Mouse (Mus musculus): Measurements from ENCODE around the gene Aldh3b3. TPM values are rescaled to one million over a fixed set of nuclear protein-coding genes. Genes with fewer than 3 reads are reported as not detected.

Gene Aldh3b3
- polyA plus RNA-seq (2014; fragmentation: Illumina TruSeq; extraction: RNeasy Lipid Tissue Mini Kit (QIAGEN cat#74804); ENCODE audit: low read depth, low replicate concordance), result 0.36 TPM

GRCm38 (mm10) chr19:3958470-3958869 is at the start of gene Aldh3b3:
Aldh3b3 (plus strand) TSS chr19:3958645.

GRCm38 (mm10) chr19:3912337-3913204 is 45.9 kb upstream of the Aldh3b3 start, which contains the start of gene Ndufs8:
Ndufs8 (minus strand) TSS chr19:3912774.

GRCm38 (mm10) chr19:3929211-3929941 is 29.1 kb upstream of the Aldh3b3 start, which contains the start of gene Aldh3b1:
Aldh3b1 (minus strand) TSS chr19:3929808.

GRCm38 (mm10) chr19:3935032-3935895 is 23.2 kb upstream of the Aldh3b3 start, which contains the start of gene Unc93b1:
Unc93b1 (plus strand) TSS chr19:3935186.

GRCm38 (mm10) chr19:3972229-3972628 is 13.8 kb downstream of the Aldh3b3 start, which contains the start of gene Aldh3b2:
Aldh3b2 (plus strand) TSS chr19:3972328.

GRCm38 (mm10) chr19:3986334-3986733 is 27.9 kb downstream of the Aldh3b3 start, which contains the start of gene Acy3:
Acy3 (plus strand) TSS chr19:3986570.

GRCm38 (mm10) chr19:3992416-3992815 is 34.0 kb downstream of the Aldh3b3 start, which contains the start of gene Tbx10:
Tbx10 (plus strand) TSS chr19:3992752.

GRCm38 (mm10) chr19:4000119-4000900 is 41.9 kb downstream of the Aldh3b3 start, which contains the start of the genes Nudt8 and Gm49405:
Nudt8 (plus strand) TSS chr19:4000580.
Gm49405 (plus strand) TSS chr19:4000626.

GRCm38 (mm10) chr19:4003112-4003511 is 44.7 kb downstream of the Aldh3b3 start, which contains the start of gene Doc2g:
Doc2g (plus strand) TSS chr19:4003313.

GRCm38 (mm10) chr19:4012432-4013022 is 54.1 kb downstream of the Aldh3b3 start, which contains the start of gene Ndufv1:
Ndufv1 (minus strand) TSS chr19:4012806.

Other genes with a start within 250 kb of the Aldh3b3 start
- gene Kmt5b, start 191.2 kb upstream of the Aldh3b3 start, polyA plus RNA-seq (2014; fragmentation: Illumina TruSeq; extraction: RNeasy Lipid Tissue Mini Kit (QIAGEN cat#74804); ENCODE audit: low read depth, low replicate concordance), result 117 TPM
- gene Chka, start 106.9 kb upstream of the Aldh3b3 start, polyA plus RNA-seq (2014; fragmentation: Illumina TruSeq; extraction: RNeasy Lipid Tissue Mini Kit (QIAGEN cat#74804); ENCODE audit: low read depth, low replicate concordance), result 78.9 TPM
- gene Tcirg1, start 51.5 kb upstream of the Aldh3b3 start, polyA plus RNA-seq (2014; fragmentation: Illumina TruSeq; extraction: RNeasy Lipid Tissue Mini Kit (QIAGEN cat#74804); ENCODE audit: low read depth, low replicate concordance), result not detected
- gene Ndufs8, start 45.9 kb upstream of the Aldh3b3 start, polyA plus RNA-seq (2014; fragmentation: Illumina TruSeq; extraction: RNeasy Lipid Tissue Mini Kit (QIAGEN cat#74804); ENCODE audit: low read depth, low replicate concordance), result 4.6 TPM
- 0.53 TPM for gene Aldh3b1, start 28.8 kb upstream of the Aldh3b3 start, polyA plus RNA-seq (2014; fragmentation: Illumina TruSeq; extraction: RNeasy Lipid Tissue Mini Kit (QIAGEN cat#74804); ENCODE audit: low read depth, low replicate concordance)
- not detected for gene Unc93b1, start 23.5 kb upstream of the Aldh3b3 start, polyA plus RNA-seq (2014; fragmentation: Illumina TruSeq; extraction: RNeasy Lipid Tissue Mini Kit (QIAGEN cat#74804); ENCODE audit: low read depth, low replicate concordance)
- gene Aldh3b2, start 13.7 kb downstream of the Aldh3b3 start, polyA plus RNA-seq (2014; fragmentation: Illumina TruSeq; extraction: RNeasy Lipid Tissue Mini Kit (QIAGEN cat#74804); ENCODE audit: low read depth, low replicate concordance), result not detected
- gene Acy3, start 27.9 kb downstream of the Aldh3b3 start, polyA plus RNA-seq (2014; fragmentation: Illumina TruSeq; extraction: RNeasy Lipid Tissue Mini Kit (QIAGEN cat#74804); ENCODE audit: low read depth, low replicate concordance), result 47.4 TPM
- gene Tbx10, start 34.1 kb downstream of the Aldh3b3 start, polyA plus RNA-seq (2014; fragmentation: Illumina TruSeq; extraction: RNeasy Lipid Tissue Mini Kit (QIAGEN cat#74804); ENCODE audit: low read depth, low replicate concordance), result not detected
- gene Nudt8, start 41.9 kb downstream of the Aldh3b3 start, polyA plus RNA-seq (2014; fragmentation: Illumina TruSeq; extraction: RNeasy Lipid Tissue Mini Kit (QIAGEN cat#74804); ENCODE audit: low read depth, low replicate concordance), result 0.65 TPM
- gene Gm49405, start 42.0 kb downstream of the Aldh3b3 start, polyA plus RNA-seq (2014; fragmentation: Illumina TruSeq; extraction: RNeasy Lipid Tissue Mini Kit (QIAGEN cat#74804); ENCODE audit: low read depth, low replicate concordance), result not detected
- not detected for gene Doc2g, start 44.7 kb downstream of the Aldh3b3 start, polyA plus RNA-seq (2014; fragmentation: Illumina TruSeq; extraction: RNeasy Lipid Tissue Mini Kit (QIAGEN cat#74804); ENCODE audit: low read depth, low replicate concordance)
- 9.9 TPM for gene Ndufv1, start 54.2 kb downstream of the Aldh3b3 start, polyA plus RNA-seq (2014; fragmentation: Illumina TruSeq; extraction: RNeasy Lipid Tissue Mini Kit (QIAGEN cat#74804); ENCODE audit: low read depth, low replicate concordance)
- gene Gstp1, start 79.3 kb downstream of the Aldh3b3 start, polyA plus RNA-seq (2014; fragmentation: Illumina TruSeq; extraction: RNeasy Lipid Tissue Mini Kit (QIAGEN cat#74804); ENCODE audit: low read depth, low replicate concordance), result 14.6 TPM
- gene Gstp2, start 87.4 kb downstream of the Aldh3b3 start, polyA plus RNA-seq (2014; fragmentation: Illumina TruSeq; extraction: RNeasy Lipid Tissue Mini Kit (QIAGEN cat#74804); ENCODE audit: low read depth, low replicate concordance), result 10.1 TPM
- gene Gstp3, start 100.9 kb downstream of the Aldh3b3 start, polyA plus RNA-seq (2014; fragmentation: Illumina TruSeq; extraction: RNeasy Lipid Tissue Mini Kit (QIAGEN cat#74804); ENCODE audit: low read depth, low replicate concordance), result not detected
- not detected for gene Cabp2, start 122.9 kb downstream of the Aldh3b3 start, polyA plus RNA-seq (2014; fragmentation: Illumina TruSeq; extraction: RNeasy Lipid Tissue Mini Kit (QIAGEN cat#74804); ENCODE audit: low read depth, low replicate concordance)
- 0.73 TPM for gene Cdk2ap2, start 138.5 kb downstream of the Aldh3b3 start, polyA plus RNA-seq (2014; fragmentation: Illumina TruSeq; extraction: RNeasy Lipid Tissue Mini Kit (QIAGEN cat#74804); ENCODE audit: low read depth, low replicate concordance)
- gene Pitpnm1, start 141.4 kb downstream of the Aldh3b3 start, polyA plus RNA-seq (2014; fragmentation: Illumina TruSeq; extraction: RNeasy Lipid Tissue Mini Kit (QIAGEN cat#74804); ENCODE audit: low read depth, low replicate concordance), result 0.20 TPM
- 1.3 TPM for gene Aip, start 167.2 kb downstream of the Aldh3b3 start, polyA plus RNA-seq (2014; fragmentation: Illumina TruSeq; extraction: RNeasy Lipid Tissue Mini Kit (QIAGEN cat#74804); ENCODE audit: low read depth, low replicate concordance)
- gene Gpr152, start 181.1 kb downstream of the Aldh3b3 start, polyA plus RNA-seq (2014; fragmentation: Illumina TruSeq; extraction: RNeasy Lipid Tissue Mini Kit (QIAGEN cat#74804); ENCODE audit: low read depth, low replicate concordance), result not detected
- not detected for gene Cabp4, start 185.4 kb downstream of the Aldh3b3 start, polyA plus RNA-seq (2014; fragmentation: Illumina TruSeq; extraction: RNeasy Lipid Tissue Mini Kit (QIAGEN cat#74804); ENCODE audit: low read depth, low replicate concordance)
- gene Coro1b, start 190.0 kb downstream of the Aldh3b3 start, polyA plus RNA-seq (2014; fragmentation: Illumina TruSeq; extraction: RNeasy Lipid Tissue Mini Kit (QIAGEN cat#74804); ENCODE audit: low read depth, low replicate concordance), result 9.0 TPM
- gene Ptprcap, start 195.0 kb downstream of the Aldh3b3 start, polyA plus RNA-seq (2014; fragmentation: Illumina TruSeq; extraction: RNeasy Lipid Tissue Mini Kit (QIAGEN cat#74804); ENCODE audit: low read depth, low replicate concordance), result 2.3 TPM
- gene Rps6kb2, start 204.7 kb downstream of the Aldh3b3 start, polyA plus RNA-seq (2014; fragmentation: Illumina TruSeq; extraction: RNeasy Lipid Tissue Mini Kit (QIAGEN cat#74804); ENCODE audit: low read depth, low replicate concordance), result 2.2 TPM
- gene Carns1, start 216.8 kb downstream of the Aldh3b3 start, polyA plus RNA-seq (2014; fragmentation: Illumina TruSeq; extraction: RNeasy Lipid Tissue Mini Kit (QIAGEN cat#74804); ENCODE audit: low read depth, low replicate concordance), result 0.49 TPM
- gene Tbc1d10c, start 232.6 kb downstream of the Aldh3b3 start, polyA plus RNA-seq (2014; fragmentation: Illumina TruSeq; extraction: RNeasy Lipid Tissue Mini Kit (QIAGEN cat#74804); ENCODE audit: low read depth, low replicate concordance), result not detected
- gene Ppp1ca, start 233.4 kb downstream of the Aldh3b3 start, polyA plus RNA-seq (2014; fragmentation: Illumina TruSeq; extraction: RNeasy Lipid Tissue Mini Kit (QIAGEN cat#74804); ENCODE audit: low read depth, low replicate concordance), result 97.3 TPM
- gene Rad9a, start 243.0 kb downstream of the Aldh3b3 start, polyA plus RNA-seq (2014; fragmentation: Illumina TruSeq; extraction: RNeasy Lipid Tissue Mini Kit (QIAGEN cat#74804); ENCODE audit: low read depth, low replicate concordance), result 1.5 TPM